Mouse (Mus musculus) cerebellum, adult 2 months (tissue): ENCODE measurements around the gene Gm17657. TPM values are rescaled to one million over a fixed set of nuclear protein-coding genes. Genes with fewer than 3 reads are reported as not detected.

Experiments
- DNase-seq, 2 experiments: peaks; one replicate each; pipeline ENCODE4 v3.0.0; 2021
- H3K27ac ChIP-seq: fragments of 200-500 bp; 2 replicates; pipeline ENCODE4 v1.5.1; 2012; ENCODE audit warnings: low read length, control low read depth, inconsistent platforms; ENCODE audit not compliant: insufficient read depth
- H3K27me3 ChIP-seq: fragments of 200-500 bp; 2 replicates; pipeline ENCODE4 v1.6.1; 2012; ENCODE audit warnings: inconsistent platforms, mild to moderate bottlenecking, low read length, moderate library complexity; ENCODE audit not compliant: control insufficient read depth, insufficient read depth
- H3K4me1 ChIP-seq: fragments of 200-500 bp; 2 replicates; pipeline ENCODE4 v1.6.1; 2011; ENCODE audit warnings: low read length; ENCODE audit not compliant: control insufficient read depth, insufficient read depth
- H3K4me3 ChIP-seq: fragments of 200-500 bp; replicated peaks from 2 replicates; pipeline ENCODE3; 2011; ENCODE audit warnings: mild to moderate bottlenecking, low read depth, low read length, control low read depth; ENCODE audit not compliant: insufficient read depth
- CTCF ChIP-seq: fragments of 200-500 bp; IDR thresholded peaks from 2 replicates; pipeline ENCODE4 v1.5.1; 2011; ENCODE audit warnings: low read depth, mild to moderate bottlenecking, control low read depth, low read length, moderate library complexity, borderline replicate concordance; ENCODE audit not compliant: insufficient read depth
- POLR2A ChIP-seq: fragments of 200-500 bp; IDR thresholded peaks from 2 replicates; pipeline ENCODE4 v1.6.1; 2011; ENCODE audit warnings: low read length, control low read depth, borderline replicate concordance; ENCODE audit not compliant: insufficient read depth
- WGBS: fragments of 180-500 bp; shearing (Covaris S2); methylation state at CpG from one replicate; pipeline ENCODE4 v1.1.7; 2018; 5-methylcytosine and 5-hydroxymethylcytosine counted together
- polyA plus RNA-seq: library from polyadenylated mRNA; depleted of rRNA; stranded (reverse); fragments of >200 nt; gene quantifications from 2 replicates; pipeline ENCODE4 v1.2.3, GENCODE M21; 2012

Gm17657 gene
- polyA plus RNA-seq, 1 experiment = not detected

DNA sequence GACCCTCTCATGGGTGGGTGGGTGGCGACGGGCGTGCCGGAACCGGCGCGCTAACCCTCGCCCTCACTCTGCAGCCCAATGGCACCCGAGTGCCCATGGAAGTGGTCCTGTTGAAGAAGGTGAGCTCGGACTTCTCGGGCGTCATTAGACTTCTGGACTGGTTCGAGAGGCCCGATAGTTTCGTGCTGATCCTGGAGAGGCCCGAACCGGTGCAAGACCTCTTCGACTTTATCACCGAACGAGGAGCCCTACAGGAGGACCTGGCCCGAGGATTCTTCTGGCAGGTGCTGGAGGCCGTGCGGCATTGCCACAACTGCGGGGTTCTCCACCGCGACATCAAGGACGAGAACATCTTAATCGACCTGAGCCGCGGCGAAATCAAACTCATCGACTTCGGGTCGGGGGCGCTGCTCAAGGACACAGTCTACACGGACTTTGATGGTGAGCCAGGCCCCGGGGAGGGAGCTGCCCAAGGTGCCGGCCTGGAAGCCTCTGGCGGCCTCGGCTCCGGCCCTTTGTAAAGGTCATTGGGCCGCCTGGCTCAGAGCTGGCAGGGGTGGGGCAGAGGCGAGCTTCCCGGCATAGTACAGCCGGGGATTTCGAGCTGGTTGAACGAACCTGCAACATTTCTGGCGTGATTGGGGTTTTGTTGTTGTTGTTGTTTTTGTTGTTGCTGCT, 57.7 kb downstream of the Gm17657 start:
- TF ChIP-seq POLR2A = no peak
- no peak for TF ChIP-seq CTCF

DNA sequence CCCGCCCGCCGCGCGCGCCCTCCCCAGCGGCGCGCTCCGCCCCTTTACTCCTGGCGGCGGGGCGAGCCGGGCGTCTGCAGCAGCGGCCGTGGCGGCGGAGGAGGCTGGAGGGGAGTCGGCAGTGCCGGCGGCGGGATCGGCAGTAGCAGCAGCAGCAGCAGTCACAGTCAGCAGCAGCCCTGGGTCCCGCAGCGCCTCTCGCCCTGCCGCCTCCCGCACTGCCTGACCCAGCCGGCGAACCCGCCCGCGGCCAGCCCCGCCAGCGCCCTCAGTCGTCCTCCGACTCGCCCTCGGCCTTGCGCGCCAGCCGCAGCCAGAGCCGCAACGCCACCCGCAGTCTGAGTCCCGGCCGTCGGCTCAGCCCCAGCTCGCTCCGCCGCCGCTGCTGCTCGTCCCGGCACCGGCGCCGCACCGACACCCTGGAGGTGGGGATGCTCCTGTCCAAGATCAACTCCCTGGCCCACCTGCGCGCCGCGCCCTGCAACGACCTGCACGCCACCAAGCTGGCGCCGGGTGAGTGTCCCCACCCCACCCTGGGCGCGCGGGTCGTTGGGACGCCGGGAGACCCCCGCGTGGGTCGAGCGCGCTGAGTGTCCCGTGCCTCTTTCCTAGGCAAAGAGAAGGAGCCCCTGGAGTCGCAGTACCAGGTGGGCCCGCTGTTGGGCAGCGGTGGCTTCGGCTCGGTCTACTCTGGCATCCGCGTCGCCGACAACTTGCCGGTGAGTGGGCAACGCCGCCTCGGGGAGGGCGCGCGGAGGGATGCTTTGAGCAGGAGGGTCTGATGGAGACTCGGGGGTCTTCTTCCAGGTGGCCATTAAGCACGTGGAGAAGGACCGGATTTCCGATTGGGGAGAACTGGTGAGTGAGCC, 58.5 kb downstream of the Gm17657 start, which contains the start of gene Pim1:
TSS of gene Pim1 (plus strand) at position 41 of the 869 bp plus-strand sequence.
- Histone ChIP-seq H3K27ac (peak within 1 kb of the TSS; percentile 25), H3K4me1 (no peaks in the 10 kb centered on the region), H3K27me3 (no peaks in the 10 kb centered on the region), H3K4me3 (peak within 1 kb of the TSS; percentile 88)
- peak in 1 of 2 experiments; percentile 85 for DNase-seq
- TF ChIP-seq POLR2A (peak; percentile 69), CTCF (no peak)
- WGBS = under 1% methylated on average over 88 of the region's 99 CpGs

More for the DNA sequence above, 57.7 kb downstream of the Gm17657 start:
- WGBS = under 1% methylated on average over 48 of the region's 48 CpGs
- peak; percentile 66 to 74 for DNase-seq
- Histone ChIP-seq H3K4me1 (no peaks in the 10 kb centered on the region), H3K27ac (peak overlapping the region; percentile 25; the same call in 1 of the 2 replicates), H3K27me3 (no peaks in the 10 kb centered on the region), H3K4me3 (peak overlapping the region; percentile 75)

DNA sequence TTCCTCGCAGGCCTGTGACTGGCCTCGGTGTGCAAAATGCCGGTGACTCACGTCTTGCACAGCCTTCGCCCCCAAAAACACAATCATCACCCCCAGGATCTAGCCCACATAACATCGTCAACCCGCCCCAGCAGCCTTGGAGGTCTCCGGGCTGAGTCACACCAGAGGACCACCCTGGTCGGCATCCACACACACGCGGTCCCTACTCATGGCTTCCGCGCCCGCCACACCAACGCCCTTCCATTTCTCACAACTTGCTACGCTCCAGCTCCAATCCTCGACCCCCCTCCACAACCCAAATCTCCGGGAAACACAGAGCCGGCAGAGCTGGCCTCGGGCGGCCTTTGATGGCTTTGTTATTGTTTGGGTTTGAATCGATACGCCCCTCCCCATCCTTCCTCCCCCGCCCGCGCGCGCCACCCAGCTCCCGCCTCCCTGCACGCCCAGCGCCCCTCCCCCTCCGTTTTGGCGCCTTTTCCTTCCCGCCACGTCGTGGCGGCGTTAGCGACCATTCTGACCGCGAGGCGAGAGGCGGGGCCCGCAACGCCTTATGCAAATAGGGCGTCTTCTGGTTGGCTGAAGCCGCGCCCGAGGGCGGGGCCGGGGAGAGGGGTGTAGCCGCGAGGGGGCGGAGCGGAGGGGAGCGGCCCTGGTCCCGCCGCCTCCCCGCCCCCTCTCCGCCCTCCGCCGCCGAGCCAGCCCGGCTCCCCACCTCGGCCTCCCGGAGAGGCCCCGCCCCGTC, 59.3 kb downstream of the Gm17657 start:
- H3K27ac ChIP-seq = 0 out of 2 replicates have a peak overlapping the region, but pooled peaks have one; percentile 18
- under 1% methylated on average over 65 of the region's 68 CpGs for WGBS
- DNase-seq = peak; percentile 95 to 99
- peak overlapping the region; percentile 88 for H3K4me3 ChIP-seq
- TF ChIP-seq POLR2A (peak; percentile 24; the same call in 1 of the 2 replicates), CTCF (no peak)
- H3K4me1 ChIP-seq = no peaks in the 10 kb centered on the region
- H3K27me3 ChIP-seq = no peaks in the 10 kb centered on the region

DNA sequence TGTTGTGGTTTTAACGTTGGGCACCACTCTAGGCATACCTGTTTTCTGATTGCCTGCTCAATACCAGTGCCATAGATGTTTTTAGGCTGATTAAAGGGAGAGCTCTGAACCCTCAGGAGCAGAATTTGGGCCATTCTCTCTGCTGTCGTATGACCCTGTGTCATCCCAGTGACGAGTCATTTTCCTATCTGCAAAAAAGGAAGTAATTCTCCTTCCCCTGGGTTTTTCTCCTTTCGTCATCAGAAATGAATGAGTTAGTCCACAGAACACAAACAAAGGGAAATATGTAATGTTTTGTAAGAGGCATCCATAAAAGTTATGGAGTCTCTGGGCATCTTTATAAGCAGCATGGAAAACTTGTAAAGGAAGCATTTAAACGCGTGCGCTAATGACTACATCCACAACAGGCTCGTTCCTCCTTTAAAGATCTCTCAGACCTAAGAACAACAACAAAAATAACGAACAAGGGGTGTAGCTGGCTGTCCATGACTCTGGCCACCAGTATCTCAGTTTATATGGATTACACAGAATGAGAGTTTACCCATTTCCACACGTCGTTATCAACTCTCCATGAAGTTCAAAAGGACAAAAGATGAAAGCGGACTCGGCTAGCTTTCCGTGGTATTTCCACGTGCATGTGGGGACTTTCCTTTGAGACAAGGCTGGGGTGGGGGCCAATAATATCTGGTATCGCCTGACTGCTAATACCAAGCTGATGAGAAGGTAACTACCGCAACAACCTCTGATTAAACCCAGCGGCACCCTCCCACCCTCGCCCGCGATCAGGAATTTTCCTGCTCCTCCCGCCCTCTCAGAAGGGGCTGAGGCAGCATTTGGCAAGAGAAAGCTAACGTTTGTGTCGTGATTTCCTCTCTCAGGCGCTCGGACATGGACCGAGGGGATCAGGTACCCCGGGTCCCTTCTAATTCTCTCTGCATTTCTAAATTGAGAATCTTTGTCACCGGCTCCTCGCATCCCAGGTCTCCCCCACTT, 60.2 kb downstream of the Gm17657 start:
- peak in 1 of 2 experiments; percentile 26 for DNase-seq

DNA sequence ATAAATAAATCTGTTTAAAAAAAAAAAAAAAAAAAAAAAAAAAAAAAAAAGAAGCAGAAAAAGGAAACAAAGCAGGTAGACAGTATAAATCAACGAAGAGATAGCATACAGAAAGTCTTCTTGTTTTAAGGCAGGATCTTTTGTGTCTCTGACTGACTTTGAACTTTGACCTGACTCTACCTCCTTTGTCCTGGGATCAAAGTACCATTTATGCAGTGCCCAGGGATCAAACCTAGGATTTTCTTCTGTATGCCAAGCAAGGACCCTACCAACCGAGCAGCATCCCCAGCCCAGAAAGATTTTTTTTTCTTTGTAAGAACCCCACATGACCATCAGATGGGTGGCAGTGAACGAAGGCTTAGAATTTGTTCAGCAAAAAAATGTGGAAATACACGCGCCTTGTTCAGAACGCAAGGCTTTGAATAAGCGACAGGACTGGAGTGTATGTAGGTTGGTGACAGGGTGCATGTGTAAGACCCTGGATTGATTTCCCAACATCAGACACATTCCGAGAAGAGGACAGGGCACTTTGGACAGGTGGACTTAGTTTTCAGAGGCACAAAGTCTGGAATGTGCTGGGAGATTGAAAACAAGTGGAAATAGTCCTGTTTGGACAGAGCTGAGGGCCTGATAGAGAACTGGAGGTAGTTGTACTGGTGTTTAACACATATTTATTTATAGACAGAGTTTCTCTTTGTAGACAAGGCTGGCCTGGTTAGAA, 61.0 kb downstream of the Gm17657 start:
- H3K4me3 ChIP-seq = no peak overlapping the region
- no peaks in the 10 kb centered on the region for H3K27me3 ChIP-seq
- no peaks in the 10 kb centered on the region for H3K4me1 ChIP-seq
- TF ChIP-seq POLR2A (no peak), CTCF (no peak)
- no peak for DNase-seq
- no peak overlapping the region for H3K27ac ChIP-seq
- 96% methylated on average over 8 of the region's 8 CpGs for WGBS

More for the DNA sequence above, 60.2 kb downstream of the Gm17657 start:
- Histone ChIP-seq H3K27ac (no peak overlapping the region), H3K27me3 (no peaks in the 10 kb centered on the region), H3K4me1 (no peaks in the 10 kb centered on the region), H3K4me3 (peak overlapping the region; percentile 88)
- WGBS = 16% methylated on average over 30 of the region's 30 CpGs
- TF ChIP-seq POLR2A (no peak), CTCF (no peak)

DNA sequence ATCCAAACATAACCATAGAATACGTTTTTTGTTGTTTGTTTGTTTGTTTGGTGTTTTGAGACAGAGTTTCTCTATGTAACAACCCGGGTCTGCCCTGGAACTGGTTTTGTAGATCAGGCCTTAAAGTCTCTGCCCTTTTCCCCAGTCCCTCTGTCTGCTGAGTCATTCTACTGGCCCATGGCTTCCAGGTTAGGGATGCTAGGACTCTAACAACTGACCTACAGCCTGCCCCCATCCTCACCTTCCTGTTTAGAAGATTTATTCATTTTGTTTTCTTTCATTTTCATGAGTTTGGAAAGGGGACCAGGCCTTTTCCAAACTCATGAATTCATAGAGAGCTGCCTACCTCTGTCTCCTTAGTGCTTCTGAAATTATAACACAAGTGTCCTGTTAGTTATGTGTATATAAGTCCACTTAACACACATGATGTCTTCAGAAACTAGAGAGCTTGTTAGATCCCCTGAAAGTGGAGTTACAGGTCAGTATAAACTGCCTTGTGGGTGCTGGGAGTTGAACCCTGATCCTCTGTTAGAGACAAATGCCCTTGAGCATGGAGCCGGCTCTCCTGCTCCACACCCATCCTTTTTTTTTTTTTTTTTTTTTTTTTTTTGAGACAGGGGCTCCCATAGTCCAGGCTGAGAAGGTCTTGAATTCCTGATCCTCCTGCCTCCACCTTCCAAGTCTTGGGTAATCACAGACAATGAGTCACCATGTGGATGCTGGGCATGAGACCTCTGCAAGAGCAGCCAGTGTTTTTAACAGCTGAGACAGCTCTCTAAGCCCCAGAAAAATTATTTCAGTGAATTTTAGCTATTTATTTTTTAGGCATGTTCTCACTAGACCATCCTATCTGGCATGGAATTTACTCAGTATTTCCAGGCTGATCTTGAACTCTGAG, 63.9 kb downstream of the Gm17657 start:
- no peak overlapping the region for H3K4me3 ChIP-seq
- H3K4me1 ChIP-seq = no peaks in the 10 kb centered on the region
- no peak overlapping the region for H3K27ac ChIP-seq
- TF ChIP-seq POLR2A = no peak
- no peak for TF ChIP-seq CTCF
- 79% methylated on average over 3 of the region's 3 CpGs for WGBS
- DNase-seq = no peak
- H3K27me3 ChIP-seq = no peaks in the 10 kb centered on the region
